ENCODE assay signal across 12 mouse cellular contexts in genomic region chr14:115044016-115044415, GRCm38 (mm10). TPM values are rescaled to one million over a fixed set of nuclear protein-coding genes. Genes with fewer than 3 reads are reported as not detected.
A peak's percentile ranks its signal among the peaks of the same experiment; 100 is the strongest.
DNase-seq lines count a peak whose midpoint lies in the region; ATAC-seq and TF ChIP-seq lines count a peak whose summit lies in the region.
"Had no signal": no experiment of that assay in that cellular context is flagged by ENCODE, and none has a peak within 500 bp of the region (broad histone marks: within the 10 kb centered on the region; RNA-seq: fewer than 3 reads in every experiment).

No protein-coding gene starts in this region.

- dilution Hi-C loops in CH12.LX (cut with MboI; ENCODE audit: extremely low pct_ligation_motif_present, extremely low pct_unique_long_range_greater_than_20kb, low sequenced_read_pairs): no loop called here

- no peak for TF ChIP-seq RAD21 in CH12.LX (IDR thresholded peaks at IDR 0.05; ENCODE audit: low read depth, low read length)

- 0 out of 2 replicates have a peak overlapping the region, but pooled peaks have one; percentile 36 for H3K9ac ChIP-seq in heart, embryonic 12.5 days
- peak overlapping the region; percentile 100 for H3K9ac ChIP-seq in CH12.LX (ENCODE audit: insufficient read depth, low read depth)
- no peak overlapping the region for H3K9ac ChIP-seq in embryonic facial prominence, embryonic 14.5 days (ENCODE audit: low read depth, low read length)
- no peak overlapping the region for H3K9ac ChIP-seq in limb, embryonic 12.5 days (replicated peaks)
- H3K9ac ChIP-seq: embryonic facial prominence, embryonic 15.5 days had no signal

- H3K4me1 ChIP-seq in heart, embryonic 12.5 days (replicated peaks): peaks cover 26% of the 10 kb centered on the region
- H3K4me1 ChIP-seq in CH12.LX (ENCODE audit: control insufficient read depth in 1 of 2, insufficient read depth in 2 of 2): peaks cover 0 to 21% of the 10 kb centered on the region in 2 experiments; a peak in 3 of 4 replicates
- peaks cover 14% of the 10 kb centered on the region for H3K4me1 ChIP-seq in embryonic facial prominence, embryonic 14.5 days (ENCODE audit: control insufficient read depth, insufficient read depth, low read length)
- peaks cover 18% of the 10 kb centered on the region for H3K4me1 ChIP-seq in limb, embryonic 12.5 days (replicated peaks)

- TF ChIP-seq POLR2A in CH12.LX (IDR thresholded peaks at IDR 0.05; ENCODE audit: low read depth, low read length): peak; percentile 62

- 89% methylated on average over 5 of the region's 5 CpGs for WGBS in heart, embryonic 12.5 days
- WGBS in embryonic facial prominence, embryonic 14.5 days: 80% methylated on average over 5 of the region's 5 CpGs
- 79% methylated on average over 5 of the region's 5 CpGs for WGBS in limb, embryonic 12.5 days

- no peak overlapping the region for H3K4me3 ChIP-seq in heart, embryonic 12.5 days
- H3K4me3 ChIP-seq in CH12.LX (replicated peaks in 1 of 3; ENCODE audit: low read depth in 2 of 3, low read length in 2 of 3, poor library complexity in 1 of 3): peak overlapping the region; percentile 73 to 89 (median 78)
- H3K4me3 ChIP-seq in embryonic facial prominence, embryonic 14.5 days (ENCODE audit: low read depth, low read length): no peak overlapping the region
- H3K4me3 ChIP-seq in limb, embryonic 12.5 days (replicated peaks): no peak overlapping the region
- H3K4me3 ChIP-seq: embryonic facial prominence, embryonic 15.5 days had no signal

- H3K79me2 ChIP-seq in CH12.LX (replicated peaks; ENCODE audit: control insufficient read depth, extremely low read depth, insufficient read depth, poor library complexity, severe bottlenecking): peaks cover 58% of the 10 kb centered on the region

- no peak for TF ChIP-seq CTCF in CH12.LX (conservative IDR thresholded peaks at IDR 0.05 in 1 of 2, IDR thresholded peaks at IDR 0.05 in 1 of 2; ENCODE audit: low read depth in 2 of 2, low read length in 2 of 2)

- no peaks in the 10 kb centered on the region for H3K9me3 ChIP-seq in heart, embryonic 12.5 days (replicated peaks)
- no peaks in the 10 kb centered on the region for H3K9me3 ChIP-seq in CH12.LX (replicated peaks; ENCODE audit: low read length)
- H3K9me3 ChIP-seq in embryonic facial prominence, embryonic 14.5 days (ENCODE audit: control insufficient read depth, low read length): no peaks in the 10 kb centered on the region
- no peaks in the 10 kb centered on the region for H3K9me3 ChIP-seq in limb, embryonic 12.5 days
- H3K9me3 ChIP-seq: embryonic facial prominence, embryonic 15.5 days had no signal

- no peak for ATAC-seq in heart, embryonic 12.5 days (ENCODE audit: insufficient number of reproducible peaks, low FRiP score)
- no peak for ATAC-seq in embryonic facial prominence, embryonic 14.5 days (ENCODE audit: low read depth)
- ATAC-seq in limb, embryonic 12.5 days (ENCODE audit: insufficient number of reproducible peaks, insufficient read depth, low FRiP score, low TSS enrichment, low read depth): no peak
- no peak for ATAC-seq in CD4-positive, CD25-positive, alpha-beta regulatory T cell, adult 4 months

- peaks cover 40% of the 10 kb centered on the region for H3K36me3 ChIP-seq in heart, embryonic 12.5 days
- peaks cover 43 to 60% of the 10 kb centered on the region in 2 experiments for H3K36me3 ChIP-seq in CH12.LX (replicated peaks in 1 of 2; ENCODE audit: control insufficient read depth in 1 of 2, insufficient read depth in 1 of 2, low read length in 1 of 2)
- peaks cover 50% of the 10 kb centered on the region for H3K36me3 ChIP-seq in embryonic facial prominence, embryonic 14.5 days (ENCODE audit: control insufficient read depth, insufficient read depth, low read length)
- H3K36me3 ChIP-seq in limb, embryonic 12.5 days: peaks cover 57% of the 10 kb centered on the region

- H3K4me2 ChIP-seq in heart, embryonic 12.5 days: no peak overlapping the region
- H3K4me2 ChIP-seq in CH12.LX (ENCODE audit: insufficient read depth, low read depth, poor library complexity, severe bottlenecking): peak overlapping the region; percentile 41
- H3K4me2 ChIP-seq in embryonic facial prominence, embryonic 14.5 days (ENCODE audit: low read depth, low read length): 0 out of 2 replicates have a peak overlapping the region, but pooled peaks have one; percentile 78
- H3K4me2 ChIP-seq in limb, embryonic 12.5 days: peak overlapping the region; percentile 63; the same call in 1 of the 2 replicates
- H3K4me2 ChIP-seq: embryonic facial prominence, embryonic 15.5 days had no signal

- intact Hi-C loops in heart, postnatal 25 days (cut with DNase I): loop anchor here (5.0 kb wide), 2 partner anchors 92 to 187 kb away; no protein-coding TSS in a partner anchor

- in situ Hi-C loops in CH12.LX (cut with MboI; ENCODE audit: low pct_ligation_motif_present, low pct_unique_long_range_greater_than_20kb, low sequenced_read_pairs): no loop called here

- DNase-seq in heart, postnatal 25 days (ENCODE audit: low spot score): no peak
- no peak for DNase-seq in CH12.LX (ENCODE audit: extremely low read depth)
- no peak for DNase-seq in embryonic facial prominence, embryonic 14.5 days (ENCODE audit: low spot score)
- no peak for DNase-seq in adrenal gland, postnatal 36 days
- no peak for DNase-seq in cerebellum, adult 9-11 months
- DNase-seq: B cell, adult 2 months; heart, adult 11 months had no signal

- TF ChIP-seq EP300 in CH12.LX (IDR thresholded peaks at IDR 0.05; ENCODE audit: low read length): no peak

- no peaks in the 10 kb centered on the region for H3K27me3 ChIP-seq in heart, embryonic 12.5 days (replicated peaks)
- no peaks in the 10 kb centered on the region for H3K27me3 ChIP-seq in CH12.LX (replicated peaks)
- no peaks in the 10 kb centered on the region for H3K27me3 ChIP-seq in embryonic facial prominence, embryonic 14.5 days (replicated peaks; ENCODE audit: control insufficient read depth, insufficient read depth, low read length)
- H3K27me3 ChIP-seq in limb, embryonic 12.5 days: no peaks in the 10 kb centered on the region
- H3K27me3 ChIP-seq: embryonic facial prominence, embryonic 15.5 days had no signal

- no peak overlapping the region for H3K27ac ChIP-seq in heart, embryonic 12.5 days (ENCODE audit: poor library complexity, severe bottlenecking)
- peak overlapping the region; percentile 33; the same call in 1 of the 2 replicates for H3K27ac ChIP-seq in CH12.LX (ENCODE audit: insufficient read depth, low read depth)
- no peak overlapping the region for H3K27ac ChIP-seq in embryonic facial prominence, embryonic 14.5 days (replicated peaks; ENCODE audit: low read depth, low read length)
- no peak overlapping the region for H3K27ac ChIP-seq in limb, embryonic 12.5 days
- H3K27ac ChIP-seq: embryonic facial prominence, embryonic 15.5 days had no signal

TF ChIP-seq in CH12.LX, 34 proteins besides CTCF, POLR2A, EP300 and RAD21:
- peak; percentile 9; the same call in 1 of the 2 replicates for TF ChIP-seq SIN3A (IDR thresholded peaks at IDR 0.05; ENCODE audit: low read length)
- no peak for TF ChIP-seq GABPA (IDR thresholded peaks at IDR 0.05; ENCODE audit: insufficient replicate concordance, low read depth, low read length)
- TF ChIP-seq CHD2 (IDR thresholded peaks at IDR 0.05; ENCODE audit: low read length): no peak
- no peak for TF ChIP-seq MAFK (IDR thresholded peaks at IDR 0.05; ENCODE audit: insufficient replicate concordance, low read length)
- TF ChIP-seq ZMIZ1 (IDR thresholded peaks at IDR 0.05; ENCODE audit: low read depth, low read length): peak; percentile 14; the same call in 1 of the 2 replicates
- TF ChIP-seq KAT2A (IDR thresholded peaks at IDR 0.05; ENCODE audit: insufficient replicate concordance, low read length): no peak
- TF ChIP-seq POLR2AphosphoS2 (IDR thresholded peaks at IDR 0.05; ENCODE audit: low read depth, low read length): peak; percentile 27; the same call in 1 of the 2 replicates

RNA-seq across cellular contexts. Expression of gene Gpc5, which starts 48.0 kb away (rescaled TPM):
- polyA plus RNA-seq in heart, embryonic 12.5 days (2016; fragmentation: Nextera tagmentation; extraction: Ambion mirVana): 0.53 and 0.57 TPM in 2 replicates
- total RNA-seq in heart, postnatal 25 days (2021): not detected
- not detected in 2 replicates for total RNA-seq in CH12.LX (2012; rRNA removed)
- not detected in 2 replicates for total RNA-seq in CH12.LX (2014; rRNA removed)
- polyA plus RNA-seq in CH12.LX (2012; ENCODE audit: insufficient read length, low read depth): 0.14 TPM in 1 of 2 replicates, not detected in the other
- polyA plus RNA-seq in embryonic facial prominence, embryonic 14.5 days (2014; fragmentation: Nextera tagmentation; extraction: Ambion mirVana): 0.31 and 0.48 TPM in 2 replicates
- polyA plus RNA-seq in limb, embryonic 12.5 days (2016; fragmentation: Nextera tagmentation; extraction: Ambion mirVana): 1.2 TPM in 2 replicates
- 1 to 10 TPM in 1 of 2 experiments, not detected in 1; 3.4 TPM for total RNA-seq in adrenal gland, postnatal 36 days (2021)
- under 1 TPM in 1 of 2 experiments, not detected in 1; 0.30 TPM for polyA plus RNA-seq in CD4-positive, CD25-positive, alpha-beta regulatory T cell, adult 4 months (2017; shearing (Covaris generic))
- total RNA-seq: liver, adult 2 months had no signal
- polyA plus RNA-seq: liver, adult 2 months had no signal

Comparison
In these comparisons a context has a peak if more than half of its experiments do, and no peak if none do; other contexts are left out.
1. H3K4me3 ChIP-seq: peak in CH12.LX (3 of 3); none in heart, embryonic 12.5 days (single experiment), embryonic facial prominence, embryonic 14.5 days (single experiment) and limb, embryonic 12.5 days (single experiment).
2. H3K9ac ChIP-seq: peak in heart, embryonic 12.5 days (single experiment) and CH12.LX (single experiment); none in embryonic facial prominence, embryonic 14.5 days (single experiment) and limb, embryonic 12.5 days (single experiment).